Mouse (Mus musculus) gastrocnemius, postnatal 14 days (tissue): ENCODE results near the gene Cnn3. TPM values are rescaled to one million over a fixed set of nuclear protein-coding genes. Genes with fewer than 3 reads are reported as not detected.

Experiments used
- DNase-seq: peaks from one replicate; pipeline ENCODE4 v3.0.0; 2021; ENCODE audit warnings: mixed read lengths
- intact Hi-C: fragments of 180-260 bp; cut with DNase I; formaldehyde crosslinking; loops from one replicate; pipeline ENCODE4 v1.15.1; 2025; ENCODE audit warnings: low total_unique reads
- total RNA-seq, 2 experiments: library from RNA; stranded (reverse); gene quantifications; 2 replicates each; pipeline ENCODE4 v1.2.3; 2021

Cnn3 gene
- total RNA-seq, 2 experiments from 2014 or later: 54.0 to 64.5 TPM

GRCm38 (mm10) chr3:121441504-121441903, 15.2 kb downstream of the Cnn3 start:
- DNase-seq: no peak
- intact Hi-C loops: no loop called here

GRCm38 (mm10) chr3:121442288-121442687, 16.0 kb downstream of the Cnn3 start:
- intact Hi-C loops: no loop called here
- no peak for DNase-seq

- intact Hi-C loops: no loop called here
Observed at GRCm38 (mm10) chr3:121443861-121444271, 17.6 kb downstream of the Cnn3 start.

GRCm38 (mm10) chr3:121444414-121444813, 18.1 kb downstream of the Cnn3 start:
- intact Hi-C loops: no loop called here
- DNase-seq: no peak

More at GRCm38 (mm10) chr3:121443861-121444271, 17.6 kb downstream of the Cnn3 start:
- no peak for DNase-seq

GRCm38 (mm10) chr3:121446454-121446853, 20.2 kb downstream of the Cnn3 start:
- intact Hi-C loops: no loop called here
- no peak for DNase-seq

GRCm38 (mm10) chr3:121448029-121448468, 21.8 kb downstream of the Cnn3 start:
- intact Hi-C loops: no loop called here
- DNase-seq: no peak

GRCm38 (mm10) chr3:121448606-121449005, 22.3 kb downstream of the Cnn3 start:
- no peak for DNase-seq
- intact Hi-C loops: no loop called here

GRCm38 (mm10) chr3:121449527-121449926, 23.2 kb downstream of the Cnn3 start:
- DNase-seq: no peak

GRCm38 (mm10) chr3:121451404-121451803, 25.1 kb downstream of the Cnn3 start:
- DNase-seq: no peak
- intact Hi-C loops: no loop called here

More at GRCm38 (mm10) chr3:121449527-121449926, 23.2 kb downstream of the Cnn3 start:
- intact Hi-C loops: no loop called here

GRCm38 (mm10) chr3:121458545-121459492, 32.5 kb downstream of the Cnn3 start:
- intact Hi-C loops: no loop called here
- no peak for DNase-seq

GRCm38 (mm10) chr3:121460473-121461193, 34.3 kb downstream of the Cnn3 start:
- intact Hi-C loops: no loop called here
- DNase-seq: no peak

- intact Hi-C loops: no loop called here
- no peak for DNase-seq
Observed at GRCm38 (mm10) chr3:121461477-121461876, 35.2 kb downstream of the Cnn3 start.

GRCm38 (mm10) chr3:121462782-121463181, 36.5 kb downstream of the Cnn3 start:
- no peak for DNase-seq
- intact Hi-C loops: no loop called here

GRCm38 (mm10) chr3:121464733-121465305, 38.5 kb downstream of the Cnn3 start:
- intact Hi-C loops: no loop called here
- no peak for DNase-seq

- no peak for DNase-seq
- intact Hi-C loops: no loop called here
Observed at GRCm38 (mm10) chr3:121465795-121466194, 39.5 kb downstream of the Cnn3 start.

- intact Hi-C loops: no loop called here
- DNase-seq: no peak
Observed at GRCm38 (mm10) chr3:121467094-121467552, 40.8 kb downstream of the Cnn3 start.

- no peak for DNase-seq
- intact Hi-C loops: no loop called here
Observed at GRCm38 (mm10) chr3:121468136-121468535, 41.8 kb downstream of the Cnn3 start.

GRCm38 (mm10) chr3:121469185-121469975, 43.1 kb downstream of the Cnn3 start:
- intact Hi-C loops: no loop called here

GRCm38 (mm10) chr3:121471703-121472102, 45.4 kb downstream of the Cnn3 start:
- DNase-seq: no peak
- intact Hi-C loops: no loop called here

More at GRCm38 (mm10) chr3:121469185-121469975, 43.1 kb downstream of the Cnn3 start:
- peak; percentile 65 for DNase-seq
